Mouse (Mus musculus) cerebellum, adult 9-10 months (tissue): ENCODE data around the gene Olfr1151.

ENCODE experiments used
- DNase-seq: peaks from one replicate; pipeline ENCODE4 v3.0.0; 2022

The Olfr1151 gene

DNA sequence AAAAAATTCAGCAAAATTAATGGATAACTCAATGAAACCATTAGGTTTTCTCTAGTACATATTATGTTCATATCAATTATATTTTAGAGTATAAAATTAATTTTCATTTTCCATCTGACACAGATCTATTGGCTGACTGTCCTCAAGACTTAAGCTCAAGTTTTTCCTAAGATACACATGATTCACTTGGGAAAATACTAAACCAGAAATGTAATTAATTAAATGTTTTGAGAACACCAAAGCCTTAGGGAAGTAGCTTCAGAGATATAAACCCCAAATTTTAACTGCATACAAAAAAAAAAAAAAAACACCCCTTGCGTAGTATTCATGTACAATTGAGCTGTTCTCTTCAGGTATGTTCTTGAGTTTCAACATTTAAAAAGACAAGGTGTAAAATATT, at the start of gene Olfr1151:
Gene Olfr1151 (plus strand): TSS at position 301 of the 400 bp plus-strand sequence.
- DNase-seq = no peak

DNA sequence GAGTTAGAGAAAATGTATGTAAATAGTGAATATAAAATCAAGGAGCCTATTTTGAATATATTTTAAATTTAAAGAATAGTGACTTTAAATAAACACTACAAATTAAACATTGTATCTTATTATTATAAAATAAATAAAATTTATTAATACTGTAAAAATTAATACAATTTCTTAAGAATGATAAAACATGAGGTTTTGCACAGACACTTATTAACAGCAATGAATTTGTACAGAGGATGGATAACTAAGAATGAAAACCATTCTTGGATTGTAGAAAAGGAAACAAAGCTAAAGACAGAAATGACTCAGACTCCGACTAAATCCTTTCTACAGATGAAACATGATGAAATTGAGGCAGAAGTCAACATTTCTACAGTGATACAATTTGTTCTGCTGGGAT, 46.1 kb upstream of the Olfr1151 start, which contains the start of gene Olfr1145:
Gene Olfr1145 (plus strand): TSS at position 301 of the 400 bp plus-strand sequence.
- DNase-seq = no peak

DNA sequence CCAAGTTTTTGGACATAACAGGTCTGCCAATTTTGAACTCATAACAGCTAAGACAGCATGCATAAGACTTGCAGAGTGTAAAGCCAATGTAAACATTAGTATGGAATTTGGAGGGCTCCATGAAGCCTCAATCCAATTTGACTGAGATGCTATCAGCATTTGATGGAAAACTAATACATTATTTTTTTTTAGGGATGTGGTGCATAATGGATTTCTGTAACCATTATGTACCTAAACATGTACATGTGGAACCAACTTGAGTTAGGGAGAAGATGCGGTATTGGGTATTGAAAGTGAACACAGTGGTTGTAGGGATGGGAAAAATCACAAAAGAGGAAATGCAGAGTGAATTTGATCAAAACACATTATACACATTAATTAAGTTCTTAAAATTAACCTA, 25.4 kb upstream of the Olfr1151 start, which contains the start of gene Olfr1148:
Gene Olfr1148 (plus strand): TSS at position 301 of the 400 bp plus-strand sequence.
- no peak for DNase-seq

DNA sequence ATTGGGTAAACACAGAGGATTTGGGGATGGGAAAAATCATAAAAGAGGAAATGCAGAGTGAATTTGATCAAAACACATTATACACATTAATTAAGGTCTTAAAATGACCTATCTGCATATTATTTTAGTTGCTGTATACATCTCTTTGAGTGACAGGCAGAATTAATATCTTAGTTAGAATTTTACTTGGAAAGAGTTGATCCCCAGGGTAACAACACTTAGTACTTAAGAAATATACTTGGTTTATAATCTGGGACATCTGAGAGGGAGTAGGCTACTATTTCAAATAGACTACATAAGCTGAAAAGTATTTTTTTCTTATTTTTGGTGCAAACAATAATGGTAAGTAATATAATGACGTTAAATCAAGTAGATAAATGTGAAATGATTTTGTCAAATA, 12.0 kb upstream of the Olfr1151 start, which contains the start of gene Olfr1150-ps1:
Gene Olfr1150-ps1 (plus strand): TSS at position 301 of the 400 bp plus-strand sequence.
- DNase-seq = no peak

GRCm38 (mm10) chr2:87866192-87866591, 10.5 kb downstream of the Olfr1151 start, which contains the start of gene Olfr1152:
Gene Olfr1152 (plus strand): TSS chr2:87866492.
- no peak for DNase-seq

GRCm38 (mm10) chr2:87894662-87895061, 39.0 kb downstream of the Olfr1151 start, which contains the start of gene Olfr1153:
Gene Olfr1153 (plus strand): TSS chr2:87894962.
- no peak for DNase-seq

GRCm38 (mm10) chr2:87905066-87905465, 49.4 kb downstream of the Olfr1151 start, which contains the start of gene Olfr1154:
Gene Olfr1154 (minus strand): TSS chr2:87905166.
- no peak for DNase-seq
